ENCODE assay signal across 8 mouse cellular contexts in genomic region chr9:57075681-57076381, GRCm38 (mm10). TPM values are rescaled to one million over a fixed set of nuclear protein-coding genes. Genes with fewer than 3 reads are reported as not detected.
DNase-seq lines count a peak whose midpoint lies in the region; ATAC-seq and TF ChIP-seq lines count a peak whose summit lies in the region.

No protein-coding gene starts in this region.

- peak; percentile 98 for DNase-seq in CH12.LX (ENCODE audit: extremely low read depth)
- peak; percentile 97 for DNase-seq in c-Kit-positive CD71-positive TER-119-negative erythroid progenitor cells, embryonic 14.5 days (ENCODE audit: low read depth)
- DNase-seq in forebrain, embryonic 11.5 days (ENCODE audit: low spot score) = peak; percentile 98
- peak; percentile 98 to 99 for DNase-seq in kidney, postnatal 36 days
- DNase-seq in telencephalon, adult 2 months (ENCODE audit: low read depth, low spot score) = peak; percentile 100

- peak; percentile 85 for ATAC-seq in forebrain, embryonic 11.5 days (replicated peaks; ENCODE audit: low FRiP score)
- ATAC-seq in heart, embryonic 16.5 days (replicated peaks; ENCODE audit: extremely low read depth, insufficient read depth, low FRiP score) = peak; percentile 78
- peak; percentile 80 for ATAC-seq in liver, embryonic 15.5 days (ENCODE audit: insufficient read depth)
- ATAC-seq in neural tube, embryonic 12.5 days (ENCODE audit: low FRiP score, low read depth) = peak; percentile 89

- peak overlapping the region; percentile 52 to 95 (median 63) for H3K4me3 ChIP-seq in CH12.LX (replicated peaks in 1 of 3; ENCODE audit: low read depth in 2 of 3, low read length in 2 of 3, poor library complexity in 1 of 3)
- H3K4me3 ChIP-seq in forebrain, embryonic 11.5 days (ENCODE audit: low read depth, low read length) = peak overlapping the region; percentile 88
- H3K4me3 ChIP-seq in heart, embryonic 16.5 days (ENCODE audit: low read length) = peak overlapping the region; percentile 99
- H3K4me3 ChIP-seq in liver, embryonic 15.5 days (replicated peaks) = peak overlapping the region; percentile 92
- peak overlapping the region; percentile 91 for H3K4me3 ChIP-seq in neural tube, embryonic 12.5 days

- H3K4me2 ChIP-seq in CH12.LX (ENCODE audit: insufficient read depth, low read depth, poor library complexity, severe bottlenecking) = peak overlapping the region; percentile 99
- peak overlapping the region; percentile 95 for H3K4me2 ChIP-seq in forebrain, embryonic 11.5 days (ENCODE audit: low read depth, low read length, severe bottlenecking)
- H3K4me2 ChIP-seq in heart, embryonic 16.5 days (ENCODE audit: low read depth, low read length) = peak overlapping the region; percentile 81
- H3K4me2 ChIP-seq in liver, embryonic 15.5 days = peak overlapping the region; percentile 96
- H3K4me2 ChIP-seq in neural tube, embryonic 12.5 days (replicated peaks) = peak overlapping the region; percentile 94

- TF ChIP-seq RAD21 in CH12.LX (IDR thresholded peaks at IDR 0.05; ENCODE audit: low read depth, low read length) = no peak

- no peak for TF ChIP-seq CTCF in CH12.LX (conservative IDR thresholded peaks at IDR 0.05 in 1 of 2, IDR thresholded peaks at IDR 0.05 in 1 of 2; ENCODE audit: low read depth in 2 of 2, low read length in 2 of 2)

- in situ Hi-C loops in CH12.LX (cut with MboI; ENCODE audit: low pct_ligation_motif_present, low pct_unique_long_range_greater_than_20kb, low sequenced_read_pairs) = loop anchor here (5.0 kb wide), 1 partner anchor 36 kb away; no protein-coding TSS in a partner anchor

- no peaks in the 10 kb centered on the region for H3K9me3 ChIP-seq in CH12.LX (replicated peaks; ENCODE audit: low read length)
- H3K9me3 ChIP-seq in forebrain, embryonic 11.5 days (ENCODE audit: control insufficient read depth, low read length) = no peaks in the 10 kb centered on the region
- H3K9me3 ChIP-seq in heart, embryonic 16.5 days (replicated peaks; ENCODE audit: control insufficient read depth, low read length) = no peaks in the 10 kb centered on the region
- no peaks in the 10 kb centered on the region for H3K9me3 ChIP-seq in liver, embryonic 15.5 days (replicated peaks)
- no peaks in the 10 kb centered on the region for H3K9me3 ChIP-seq in neural tube, embryonic 12.5 days

- H3K27ac ChIP-seq in CH12.LX (ENCODE audit: insufficient read depth, low read depth) = peak overlapping the region; percentile 52; the same call in 1 of the 2 replicates
- peak overlapping the region; percentile 98 for H3K27ac ChIP-seq in forebrain, embryonic 11.5 days (ENCODE audit: low read depth, low read length)
- peak overlapping the region; percentile 100 for H3K27ac ChIP-seq in heart, embryonic 16.5 days (ENCODE audit: low read length)
- peak overlapping the region; percentile 99 for H3K27ac ChIP-seq in liver, embryonic 15.5 days (replicated peaks)
- peak overlapping the region; percentile 98 for H3K27ac ChIP-seq in neural tube, embryonic 12.5 days

- TF ChIP-seq POLR2A in CH12.LX (IDR thresholded peaks at IDR 0.05; ENCODE audit: low read depth, low read length) = peak; percentile 52

- WGBS in forebrain, embryonic 11.5 days = under 1% methylated on average over 43 of the region's 43 CpGs
- under 1% methylated on average over 40 of the region's 43 CpGs for WGBS in heart, embryonic 16.5 days
- under 1% methylated on average over 43 of the region's 43 CpGs for WGBS in liver, embryonic 15.5 days (ENCODE audit: insufficient replicate concordance)
- WGBS in neural tube, embryonic 12.5 days = under 1% methylated on average over 43 of the region's 43 CpGs

- dilution Hi-C loops in CH12.LX (cut with MboI; ENCODE audit: extremely low pct_ligation_motif_present, extremely low pct_unique_long_range_greater_than_20kb, low sequenced_read_pairs) = no loop called here

- peak overlapping the region; percentile 94; the same call in 1 of the 2 replicates for H3K9ac ChIP-seq in CH12.LX (ENCODE audit: insufficient read depth, low read depth)
- H3K9ac ChIP-seq in forebrain, embryonic 11.5 days (ENCODE audit: low read length) = peak overlapping the region; percentile 87
- peak overlapping the region; percentile 96 for H3K9ac ChIP-seq in heart, embryonic 16.5 days (ENCODE audit: low read length)
- peak overlapping the region; percentile 84 for H3K9ac ChIP-seq in liver, embryonic 15.5 days
- H3K9ac ChIP-seq in neural tube, embryonic 12.5 days = peak overlapping the region; percentile 92

- H3K4me1 ChIP-seq in CH12.LX (ENCODE audit: control insufficient read depth in 1 of 2, insufficient read depth in 2 of 2) = peaks cover 0 to 30% of the 10 kb centered on the region in 2 experiments; a peak in 2 of 4 replicates
- no peaks in the 10 kb centered on the region; the same call in 1 of the 2 replicates for H3K4me1 ChIP-seq in forebrain, embryonic 11.5 days (replicated peaks; ENCODE audit: control insufficient read depth, insufficient read depth, low read length)
- peaks cover 22% of the 10 kb centered on the region for H3K4me1 ChIP-seq in heart, embryonic 16.5 days (ENCODE audit: control insufficient read depth, insufficient read depth, low read length)
- H3K4me1 ChIP-seq in liver, embryonic 15.5 days (replicated peaks) = peaks cover 44% of the 10 kb centered on the region
- peaks cover 23% of the 10 kb centered on the region for H3K4me1 ChIP-seq in neural tube, embryonic 12.5 days

- no peak for TF ChIP-seq EP300 in CH12.LX (IDR thresholded peaks at IDR 0.05; ENCODE audit: low read length)

- H3K79me2 ChIP-seq in CH12.LX (replicated peaks; ENCODE audit: control insufficient read depth, extremely low read depth, insufficient read depth, poor library complexity, severe bottlenecking) = peaks cover 35% of the 10 kb centered on the region

- no peaks in the 10 kb centered on the region for H3K27me3 ChIP-seq in CH12.LX (replicated peaks)
- no peaks in the 10 kb centered on the region for H3K27me3 ChIP-seq in forebrain, embryonic 11.5 days (ENCODE audit: control insufficient read depth, insufficient read depth, low read length)
- no peaks in the 10 kb centered on the region for H3K27me3 ChIP-seq in heart, embryonic 16.5 days (ENCODE audit: control insufficient read depth, insufficient read depth, low read length)
- no peaks in the 10 kb centered on the region for H3K27me3 ChIP-seq in liver, embryonic 15.5 days
- H3K27me3 ChIP-seq in neural tube, embryonic 12.5 days (replicated peaks) = no peaks in the 10 kb centered on the region

- H3K36me3 ChIP-seq in CH12.LX (replicated peaks in 1 of 2; ENCODE audit: control insufficient read depth in 1 of 2, insufficient read depth in 1 of 2, low read length in 1 of 2) = peaks cover 0 to 18% of the 10 kb centered on the region in 2 experiments
- no peaks in the 10 kb centered on the region for H3K36me3 ChIP-seq in forebrain, embryonic 11.5 days (ENCODE audit: control insufficient read depth, insufficient read depth, low read length)
- H3K36me3 ChIP-seq in heart, embryonic 16.5 days (ENCODE audit: control insufficient read depth, insufficient read depth) = no peaks in the 10 kb centered on the region
- 0 out of 2 replicates have a peak, but pooled peaks cover 4% of the 10 kb centered on the region for H3K36me3 ChIP-seq in liver, embryonic 15.5 days (replicated peaks)
- no peaks in the 10 kb centered on the region for H3K36me3 ChIP-seq in neural tube, embryonic 12.5 days

TF ChIP-seq in CH12.LX, 34 proteins besides CTCF, POLR2A, EP300 and RAD21 (continues in another document):
- peak; percentile 59 for TF ChIP-seq HCFC1 (IDR thresholded peaks at IDR 0.05; ENCODE audit: low read depth, low read length)
- no peak for TF ChIP-seq JUN (IDR thresholded peaks at IDR 0.05; ENCODE audit: insufficient read depth, low read depth, low read length)
- TF ChIP-seq TBP (conservative IDR thresholded peaks at IDR 0.05; ENCODE audit: low read depth, low read length) = 0 out of 2 replicates have a peak, but pooled peaks have one; percentile 9
- TF ChIP-seq CHD2 (IDR thresholded peaks at IDR 0.05; ENCODE audit: low read length) = peak; percentile 90
- no peak; the same call in 1 of the 2 replicates for TF ChIP-seq NELFE (IDR thresholded peaks at IDR 0.05; ENCODE audit: low read depth, low read length)
- peak; percentile 78 for TF ChIP-seq ELF1 (IDR thresholded peaks at IDR 0.05; ENCODE audit: low read depth, low read length)
- TF ChIP-seq IRF4 (IDR thresholded peaks at IDR 0.05; ENCODE audit: low read depth, low read length) = no peak; the same call in 1 of the 2 replicates
- TF ChIP-seq RCOR1 (conservative IDR thresholded peaks at IDR 0.05; ENCODE audit: low read depth, low read length) = no peak
- TF ChIP-seq GABPA (IDR thresholded peaks at IDR 0.05; ENCODE audit: insufficient replicate concordance, low read depth, low read length) = no peak
- TF ChIP-seq ETS1 (conservative IDR thresholded peaks at IDR 0.05; ENCODE audit: low read depth, low read length) = no peak
- TF ChIP-seq USF2 (conservative IDR thresholded peaks at IDR 0.05; ENCODE audit: low read depth, low read length) = no peak
- no peak for TF ChIP-seq ZNF384 (IDR thresholded peaks at IDR 0.05; ENCODE audit: low read depth, low read length)
- no peak for TF ChIP-seq SIN3A (IDR thresholded peaks at IDR 0.05; ENCODE audit: low read length)
- no peak; the same call in 1 of the 2 replicates for TF ChIP-seq MEF2A (IDR thresholded peaks at IDR 0.05; ENCODE audit: borderline replicate concordance, low read depth, low read length)
- TF ChIP-seq BHLHE40 (IDR thresholded peaks at IDR 0.05; ENCODE audit: low read depth, low read length) = no peak
- peak; percentile 86 for TF ChIP-seq MAZ (IDR thresholded peaks at IDR 0.05; ENCODE audit: low read depth, low read length)

RNA-seq across cellular contexts. Expression of gene Sin3a, which starts 4.0 kb away (rescaled TPM):
- total RNA-seq in CH12.LX (2012; rRNA removed) (26.4 and 28.7 TPM in 2 replicates), CH12.LX (2014; rRNA removed) (17.7 and 23.0 TPM in 2 replicates)
- polyA plus RNA-seq in CH12.LX (2012; ENCODE audit: insufficient read length, low read depth) = 32.1 and 32.4 TPM in 2 replicates
- 63.7 and 71.4 TPM in 2 replicates for polyA plus RNA-seq in forebrain, embryonic 11.5 days (2014; fragmentation: Nextera tagmentation; extraction: Ambion mirVana)
- 20.6 and 22.9 TPM in 2 replicates for polyA plus RNA-seq in heart, embryonic 16.5 days (2015; fragmentation: Nextera tagmentation; extraction: Ambion mirVana)
- 13.3 and 14.1 TPM in 2 replicates for polyA plus RNA-seq in liver, embryonic 15.5 days (2015; fragmentation: Nextera tagmentation; extraction: Ambion mirVana)
- polyA plus RNA-seq in neural tube, embryonic 12.5 days (2016; fragmentation: Nextera tagmentation; extraction: Ambion mirVana) = 33.0 and 33.7 TPM in 2 replicates

RNA-seq across cellular contexts. Expression of gene Man2c1, which starts 54.7 kb away (rescaled TPM):
- total RNA-seq in CH12.LX (2012; rRNA removed) (57.8 and 59.2 TPM in 2 replicates), CH12.LX (2014; rRNA removed) (50.4 and 58.9 TPM in 2 replicates)
- polyA plus RNA-seq in CH12.LX (2012; ENCODE audit: insufficient read length, low read depth) = 60.3 and 74.7 TPM in 2 replicates
- polyA plus RNA-seq in forebrain, embryonic 11.5 days (2014; fragmentation: Nextera tagmentation; extraction: Ambion mirVana) = 37.6 and 41.3 TPM in 2 replicates
- polyA plus RNA-seq in heart, embryonic 16.5 days (2015; fragmentation: Nextera tagmentation; extraction: Ambion mirVana) = 58.0 and 60.3 TPM in 2 replicates
- polyA plus RNA-seq in liver, embryonic 15.5 days (2015; fragmentation: Nextera tagmentation; extraction: Ambion mirVana) = 16.5 and 17.0 TPM in 2 replicates
- 64.4 and 64.6 TPM in 2 replicates for polyA plus RNA-seq in neural tube, embryonic 12.5 days (2016; fragmentation: Nextera tagmentation; extraction: Ambion mirVana)

Comparison
In these comparisons a context has a peak if more than half of its experiments do, and no peak if none do; other contexts are left out.
1. Peak in every context shown above with its lines: DNase-seq, ATAC-seq, H3K4me3 ChIP-seq and H3K27ac ChIP-seq.